Comparison of ENCODE assay signal across 8 mouse cellular contexts in the genomic region with DNA sequence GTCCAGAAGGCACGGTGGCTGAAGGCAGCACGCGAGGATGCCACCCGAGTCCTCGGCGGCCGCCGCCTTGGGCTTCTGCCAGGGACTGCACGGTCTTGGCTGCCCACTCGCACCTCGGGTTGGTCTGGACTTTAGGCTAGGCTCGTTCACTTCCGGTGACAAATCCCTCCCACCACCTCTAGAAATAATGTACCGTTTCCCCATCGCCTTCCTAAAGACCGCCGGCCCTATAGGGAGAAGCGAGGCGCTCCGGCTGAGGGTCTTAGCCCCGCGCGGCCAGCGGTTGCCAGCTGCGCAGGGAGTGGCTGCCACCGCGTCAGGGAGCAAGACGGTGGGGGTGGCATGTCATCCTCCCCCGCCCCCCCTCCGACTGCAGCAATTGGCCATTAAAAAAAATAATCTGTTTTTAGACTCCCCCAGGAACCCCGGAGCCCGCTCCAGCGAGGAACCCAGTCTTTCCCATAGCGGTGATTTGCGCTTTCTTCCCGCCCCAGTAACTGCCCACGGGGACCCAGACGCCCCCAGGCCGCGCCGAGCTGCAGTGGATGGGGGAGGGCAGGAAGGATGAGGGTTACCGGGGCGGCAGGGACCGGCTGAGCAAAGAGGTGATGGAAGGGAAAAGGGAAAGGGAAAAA. TPM values are rescaled to one million over a fixed set of nuclear protein-coding genes. Genes with fewer than 3 reads are reported as not detected.
DNase-seq lines count a peak whose midpoint lies in the region; ATAC-seq and TF ChIP-seq lines count a peak whose summit lies in the region.

No protein-coding gene starts in this region.

- peak overlapping the region; percentile 87 for H3K4me2 ChIP-seq in forebrain, embryonic 14.5 days (ENCODE audit: low read length)
- H3K4me2 ChIP-seq in neural tube, embryonic 14.5 days (ENCODE audit: low read depth, low read length): peak overlapping the region; percentile 80

- TF ChIP-seq EP300 in ES-Bruce4 (IDR thresholded peaks at IDR 0.05; ENCODE audit: insufficient read depth, low read depth, low read length): no peak

- TF ChIP-seq POLR2A in ES-Bruce4 (IDR thresholded peaks at IDR 0.05; ENCODE audit: insufficient read depth, low read length): no peak
- 0 out of 2 replicates have a peak, but pooled peaks have one; percentile 24 for TF ChIP-seq POLR2A in testis, adult 2 months (IDR thresholded peaks at IDR 0.05; ENCODE audit: control insufficient read depth, low read depth, low read length)

- H3K4me3 ChIP-seq in ES-Bruce4 (ENCODE audit: low read depth, low read length): peak overlapping the region; percentile 95
- peak overlapping the region; percentile 98 for H3K4me3 ChIP-seq in forebrain, embryonic 14.5 days (ENCODE audit: low read depth, low read length)
- peak overlapping the region; percentile 93 for H3K4me3 ChIP-seq in neural tube, embryonic 14.5 days (ENCODE audit: low read depth, low read length)
- H3K4me3 ChIP-seq in testis, adult 2 months (ENCODE audit: control insufficient read depth, low read depth, low read length): peak overlapping the region; percentile 91

- ATAC-seq in forebrain, embryonic 14.5 days: peak; percentile 60
- peak; percentile 59 for ATAC-seq in neural tube, embryonic 14.5 days (ENCODE audit: low read depth)

- peak overlapping the region; percentile 78 for H3K27ac ChIP-seq in ES-Bruce4 (ENCODE audit: insufficient read depth, low read length)
- peak overlapping the region; percentile 94 for H3K27ac ChIP-seq in forebrain, embryonic 14.5 days (ENCODE audit: low read depth, low read length)
- peak overlapping the region; percentile 90 for H3K27ac ChIP-seq in neural tube, embryonic 14.5 days (ENCODE audit: low read depth, low read length)
- H3K27ac ChIP-seq in testis, adult 2 months (ENCODE audit: control insufficient read depth, insufficient read depth, low read depth, low read length): peak overlapping the region; percentile 89

- peak; percentile 91 for DNase-seq in cerebellum, adult 11-12 months
- DNase-seq in forebrain, embryonic 14.5 days (ENCODE audit: low spot score): peak; percentile 80
- peak; percentile 85 to 86 for DNase-seq in heart, postnatal 10 days
- peak; percentile 60 to 76 for DNase-seq in layer of hippocampus, adult 18-20 months (ENCODE audit: low spot score in 2 of 2)
- peak; percentile 80 to 85 for DNase-seq in lung, adult 18-20 months

- H3K9me3 ChIP-seq in ES-Bruce4 (replicated peaks; ENCODE audit: control insufficient read depth, insufficient read depth, low read length, poor library complexity, severe bottlenecking): no peaks in the 10 kb centered on the region
- no peaks in the 10 kb centered on the region for H3K9me3 ChIP-seq in forebrain, embryonic 14.5 days (replicated peaks; ENCODE audit: control insufficient read depth, low read length)
- H3K9me3 ChIP-seq in neural tube, embryonic 14.5 days (ENCODE audit: control insufficient read depth, low read length): no peaks in the 10 kb centered on the region

- H3K4me1 ChIP-seq in ES-Bruce4 (ENCODE audit: control insufficient read depth, insufficient read depth, low read length): peaks cover 4% of the 10 kb centered on the region
- peaks cover 15% of the 10 kb centered on the region for H3K4me1 ChIP-seq in forebrain, embryonic 14.5 days (ENCODE audit: control insufficient read depth, insufficient read depth, low read length)
- H3K4me1 ChIP-seq in neural tube, embryonic 14.5 days (ENCODE audit: control insufficient read depth, insufficient read depth, low read length): peaks cover 23% of the 10 kb centered on the region
- peaks cover 17% of the 10 kb centered on the region for H3K4me1 ChIP-seq in testis, adult 2 months (ENCODE audit: control insufficient read depth, insufficient read depth, low read length)

- peak overlapping the region; percentile 84 for H3K9ac ChIP-seq in ES-Bruce4 (ENCODE audit: low read depth, poor library complexity, severe bottlenecking)
- H3K9ac ChIP-seq in forebrain, embryonic 14.5 days (ENCODE audit: low read length): peak overlapping the region; percentile 83
- H3K9ac ChIP-seq in neural tube, embryonic 14.5 days (replicated peaks; ENCODE audit: low read depth, low read length): peak overlapping the region; percentile 72

- WGBS in forebrain, embryonic 14.5 days: under 1% methylated on average over 44 of the region's 44 CpGs
- under 1% methylated on average over 43 of the region's 44 CpGs for WGBS in neural tube, embryonic 14.5 days

- no peaks in the 10 kb centered on the region for H3K36me3 ChIP-seq in ES-Bruce4 (ENCODE audit: control insufficient read depth, insufficient read depth, low read length, poor library complexity, severe bottlenecking)
- H3K36me3 ChIP-seq in forebrain, embryonic 14.5 days (ENCODE audit: control insufficient read depth, insufficient read depth, low read length): peaks cover 8% of the 10 kb centered on the region; the same call in 1 of the 2 replicates
- H3K36me3 ChIP-seq in neural tube, embryonic 14.5 days (ENCODE audit: control insufficient read depth, insufficient read depth, low read length): no peaks in the 10 kb centered on the region; the same call in 1 of the 2 replicates
- peaks cover 1% of the 10 kb centered on the region; the same call in 1 of the 2 replicates for H3K36me3 ChIP-seq in testis, adult 2 months (ENCODE audit: control insufficient read depth, insufficient read depth, low read length)

- H3K27me3 ChIP-seq in ES-Bruce4 (ENCODE audit: control insufficient read depth, insufficient read depth, low read length, poor library complexity, severe bottlenecking): no peaks in the 10 kb centered on the region
- H3K27me3 ChIP-seq in forebrain, embryonic 14.5 days (replicated peaks; ENCODE audit: control insufficient read depth, insufficient read depth, low read length): no peaks in the 10 kb centered on the region
- no peaks in the 10 kb centered on the region for H3K27me3 ChIP-seq in neural tube, embryonic 14.5 days (ENCODE audit: control insufficient read depth, insufficient read depth, low read length)
- no peaks in the 10 kb centered on the region for H3K27me3 ChIP-seq in testis, adult 2 months (ENCODE audit: control insufficient read depth, insufficient read depth, low read length)

- intact Hi-C loops in heart, postnatal 10 days (cut with DNase I): loop anchor here (1.0 to 2.0 kb wide), 2 partner anchors 33 to 107 kb away; partner anchors contain the start of gene Rpl7l1

- no peak for TF ChIP-seq CTCF in ES-Bruce4 (IDR thresholded peaks at IDR 0.05; ENCODE audit: low read depth, low read length)
- TF ChIP-seq CTCF in testis, adult 2 months (IDR thresholded peaks at IDR 0.05; ENCODE audit: control insufficient read depth, insufficient read depth, insufficient replicate concordance, low read depth, low read length): no peak

RNA-seq across cellular contexts. Expression of gene Tbcc, which starts 0.9 kb away (rescaled TPM):
- 10.6 and 10.8 TPM in 2 replicates for polyA plus RNA-seq in ES-Bruce4 (2011; ENCODE audit: insufficient read depth, insufficient read length, low read depth, missing spikeins)
- 66.4 TPM in 2 replicates for polyA plus RNA-seq in forebrain, embryonic 14.5 days (2014; fragmentation: Nextera tagmentation; extraction: Ambion mirVana)
- total RNA-seq in heart, postnatal 10 days (2021): 10 to 100 TPM; 21.1 to 24.0 TPM
- 10 to 100 TPM; 29.9 to 30.2 TPM for total RNA-seq in layer of hippocampus, adult 18-20 months (2021)
- polyA plus RNA-seq in neural tube, embryonic 14.5 days (2014; fragmentation: Nextera tagmentation; extraction: Ambion mirVana): 62.1 and 65.4 TPM in 2 replicates
- 54.5 and 61.3 TPM in 2 replicates for polyA plus RNA-seq in testis, adult 2 months (2012; rRNA removed)

RNA-seq across cellular contexts. Expression of gene Prph2, which starts 20.7 kb away (rescaled TPM):
- polyA plus RNA-seq in ES-Bruce4 (2011; ENCODE audit: insufficient read depth, insufficient read length, low read depth, missing spikeins): not detected in 2 replicates
- polyA plus RNA-seq in forebrain, embryonic 14.5 days (2014; fragmentation: Nextera tagmentation; extraction: Ambion mirVana): not detected in 2 replicates
- total RNA-seq in heart, postnatal 10 days (2021): not detected
- total RNA-seq in layer of hippocampus, adult 18-20 months (2021): not detected
- not detected in 2 replicates for polyA plus RNA-seq in neural tube, embryonic 14.5 days (2014; fragmentation: Nextera tagmentation; extraction: Ambion mirVana)
- 2.0 and 2.9 TPM in 2 replicates for polyA plus RNA-seq in testis, adult 2 months (2012; rRNA removed)

RNA-seq across cellular contexts. Expression of gene Bicral, which starts 31.3 kb away (rescaled TPM):
- polyA plus RNA-seq in ES-Bruce4 (2011; ENCODE audit: insufficient read depth, insufficient read length, low read depth, missing spikeins): 24.2 and 26.7 TPM in 2 replicates
- 7.5 and 8.5 TPM in 2 replicates for polyA plus RNA-seq in forebrain, embryonic 14.5 days (2014; fragmentation: Nextera tagmentation; extraction: Ambion mirVana)
- total RNA-seq in heart, postnatal 10 days (2021): 10 to 100 TPM; 12.7 to 15.4 TPM
- total RNA-seq in layer of hippocampus, adult 18-20 months (2021): 10 to 100 TPM; 61.5 to 65.7 TPM
- 10.8 and 11.5 TPM in 2 replicates for polyA plus RNA-seq in neural tube, embryonic 14.5 days (2014; fragmentation: Nextera tagmentation; extraction: Ambion mirVana)
- 11.0 and 13.2 TPM in 2 replicates for polyA plus RNA-seq in testis, adult 2 months (2012; rRNA removed)

Comparison
In these comparisons a context has a peak if more than half of its experiments do, and no peak if none do; other contexts are left out.
1. Peak in every context shown above with its lines: DNase-seq, ATAC-seq, H3K4me3 ChIP-seq and H3K27ac ChIP-seq.